Mouse (Mus musculus): ENCODE data around the gene Ralbp1.

Gene Ralbp1

GRCm38 (mm10) chr17:65847694-65848449 is 37.7 kb downstream of the Ralbp1 start:
- no peak for DNase-seq

- DNase-seq, result no peak
Observed at GRCm38 (mm10) chr17:65845423-65845822, 40.2 kb downstream of the Ralbp1 start.

- peak; percentile 40 for DNase-seq
Observed at GRCm38 (mm10) chr17:65842669-65843381, 42.8 kb downstream of the Ralbp1 start.

GRCm38 (mm10) chr17:65839541-65840256 is 45.9 kb downstream of the Ralbp1 start:
- no peak for DNase-seq

GRCm38 (mm10) chr17:65836746-65837145 is 48.9 kb downstream of the Ralbp1 start:
- DNase-seq, result no peak

- no peak for DNase-seq
Observed at GRCm38 (mm10) chr17:65833891-65834290, 51.7 kb downstream of the Ralbp1 start.

- DNase-seq, result no peak
Observed at GRCm38 (mm10) chr17:65830216-65830863, 55.3 kb downstream of the Ralbp1 start.

GRCm38 (mm10) chr17:65828951-65829350 is 56.6 kb downstream of the Ralbp1 start:
- peak; percentile 39 for DNase-seq

GRCm38 (mm10) chr17:65827904-65828303 is 57.7 kb downstream of the Ralbp1 start:
- DNase-seq, result no peak

- no peak for DNase-seq
Observed at GRCm38 (mm10) chr17:65827119-65827840, 58.3 kb downstream of the Ralbp1 start.

- DNase-seq, result no peak
Observed at GRCm38 (mm10) chr17:65826257-65826656, 59.3 kb downstream of the Ralbp1 start.

GRCm38 (mm10) chr17:65824246-65824645 is 61.4 kb downstream of the Ralbp1 start:
- peak; percentile 36 for DNase-seq

GRCm38 (mm10) chr17:65822423-65822822 is 63.2 kb downstream of the Ralbp1 start:
- no peak for DNase-seq

- no peak for DNase-seq
Observed at GRCm38 (mm10) chr17:65820197-65820596, 65.4 kb downstream of the Ralbp1 start.

- no peak for DNase-seq
Observed at GRCm38 (mm10) chr17:65813763-65814162, 71.8 kb downstream of the Ralbp1 start.

GRCm38 (mm10) chr17:65811032-65811431 is 74.6 kb downstream of the Ralbp1 start:
- DNase-seq, result no peak

GRCm38 (mm10) chr17:65806416-65806815 is 79.2 kb downstream of the Ralbp1 start:
- DNase-seq, result no peak

GRCm38 (mm10) chr17:65805966-65806365 is 79.6 kb downstream of the Ralbp1 start:
- no peak for DNase-seq

GRCm38 (mm10) chr17:65802026-65802425 is 83.6 kb downstream of the Ralbp1 start:
- DNase-seq, result no peak

- DNase-seq, result no peak
Observed at GRCm38 (mm10) chr17:65800451-65800850, 85.1 kb downstream of the Ralbp1 start.

GRCm38 (mm10) chr17:65799353-65799752 is 86.2 kb downstream of the Ralbp1 start:
- no peak for DNase-seq

GRCm38 (mm10) chr17:65798446-65798845 is 87.2 kb downstream of the Ralbp1 start:
- no peak for DNase-seq

All from kidney, adult 11 months (tissue).